Mouse (Mus musculus) forebrain, embryonic 11.5 days (tissue): ENCODE results near the gene Zmiz1. TPM values are rescaled to one million over a fixed set of nuclear protein-coding genes. Genes with fewer than 3 reads are reported as not detected.

ENCODE experiments used
- ATAC-seq: fragments of 200-750 bp; cut with Nextera tagmentation; replicated peaks from 2 replicates; pipeline ENCODE4 v1.8.0; 2017; ENCODE audit warnings: moderate TSS enrichment; ENCODE audit not compliant: low FRiP score
- DNase-seq: peaks from one replicate; pipeline ENCODE4 v3.0.0-alpha.2; 2017; ENCODE audit warnings: low spot score
- H3K27ac ChIP-seq: fragments of 300-500 bp; sonication (generic); 2 replicates; pipeline ENCODE4 v1.5.1; 2014; ENCODE audit warnings: low read depth, low read length
- H3K27me3 ChIP-seq: fragments of 300-500 bp; sonication (generic); 2 replicates; pipeline ENCODE4 v1.6.1; 2014; ENCODE audit warnings: mild to moderate bottlenecking, low read length, mixed read lengths; ENCODE audit not compliant: control insufficient read depth, insufficient read depth
- H3K36me3 ChIP-seq: fragments of 300-500 bp; sonication (generic); 2 replicates; pipeline ENCODE4 v1.6.1; 2014; ENCODE audit warnings: mild to moderate bottlenecking, low read length, moderate library complexity, mixed read lengths; ENCODE audit not compliant: control insufficient read depth, insufficient read depth
- H3K4me1 ChIP-seq: fragments of 300-500 bp; sonication (generic); replicated peaks from 2 replicates; pipeline ENCODE4 v1.6.1; 2014; ENCODE audit warnings: low read length, mixed read lengths; ENCODE audit not compliant: control insufficient read depth, insufficient read depth
- H3K4me2 ChIP-seq: fragments of 300-500 bp; sonication (generic); 2 replicates; pipeline ENCODE4 v1.6.1; 2014; ENCODE audit warnings: low read depth, mild to moderate bottlenecking, low read length, moderate library complexity, mixed read lengths; ENCODE audit not compliant: severe bottlenecking
- H3K4me3 ChIP-seq: fragments of 300-500 bp; sonication (generic); 2 replicates; pipeline ENCODE4 v1.5.1; 2014; ENCODE audit warnings: low read depth, low read length
- H3K9ac ChIP-seq: fragments of 300-500 bp; sonication (generic); 2 replicates; pipeline ENCODE4 v1.6.1; 2014; ENCODE audit warnings: low read length
- H3K9me3 ChIP-seq: fragments of 300-500 bp; sonication (generic); 2 replicates; pipeline ENCODE4 v1.6.1; 2016; ENCODE audit warnings: low read length, mixed read lengths; ENCODE audit not compliant: control insufficient read depth
- WGBS: fragments of 180-500 bp; shearing (Covaris S2); extraction: QIAGEN DNeasy Blood & Tissue Kit; methylation state at CpG from one replicate; pipeline ENCODE4 v1.1.7; 2014; 5-methylcytosine and 5-hydroxymethylcytosine counted together
- polyA plus RNA-seq: library from polyadenylated mRNA; unstranded; fragments of >200 nt; fragmentation: Nextera tagmentation; extraction: Ambion mirVana; gene quantifications from 2 replicates; pipeline ENCODE4 v1.2.1, GENCODE M21; 2014

Zmiz1 gene
- polyA plus RNA-seq, 1 experiment from 2014 or later: 71.2 TPM

DNA sequence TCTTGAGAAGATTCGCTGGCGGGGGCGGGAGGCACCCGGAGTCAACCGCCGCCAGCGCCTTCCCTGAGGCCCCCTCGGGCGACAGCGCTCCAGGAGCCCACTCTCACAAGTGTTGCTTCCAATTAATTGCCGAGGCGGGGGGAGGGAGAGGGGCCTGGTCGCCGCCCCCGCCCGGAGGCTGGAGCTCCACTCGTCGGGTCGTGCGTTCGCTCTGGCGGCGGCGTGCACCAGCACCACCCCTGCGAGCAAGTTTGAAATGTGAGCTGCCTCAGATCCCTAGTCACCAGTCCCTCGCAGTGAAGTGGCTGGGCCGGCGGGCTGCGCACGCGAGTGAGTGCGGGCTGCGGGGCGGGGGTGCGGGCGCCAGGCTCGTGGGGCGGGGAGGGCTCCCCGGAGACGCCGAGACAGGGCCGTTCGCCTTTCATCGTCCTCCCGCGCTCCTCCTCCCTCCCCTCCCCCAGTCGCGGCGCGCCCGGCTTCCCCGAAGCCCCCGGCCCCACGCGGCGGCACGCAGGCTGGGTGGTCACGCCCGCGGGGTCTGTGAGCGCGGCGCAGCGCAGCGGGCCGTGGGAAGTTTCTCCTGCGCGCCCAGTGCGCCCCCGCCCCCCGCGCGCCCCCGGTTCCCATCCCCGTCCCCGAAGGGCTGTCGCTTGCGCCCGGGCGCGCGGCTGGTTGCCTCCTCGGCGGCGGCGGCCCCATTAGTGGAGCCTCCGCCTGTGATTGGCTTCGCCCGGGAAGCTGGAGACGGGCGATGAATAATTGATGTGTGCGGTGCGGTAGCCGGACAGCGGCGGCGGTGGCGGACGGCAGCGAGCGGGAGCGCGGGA, 148.4 kb downstream of the Zmiz1 start:
- Histone ChIP-seq H3K27ac (peak overlapping the region; percentile 98), H3K9ac (peak overlapping the region; percentile 98), H3K4me1 (peaks cover 64% of the 10 kb centered on the region), H3K4me2 (peak overlapping the region; percentile 97), H3K4me3 (peak overlapping the region; percentile 83), H3K9me3 (no peaks in the 10 kb centered on the region), H3K27me3 (no peaks in the 10 kb centered on the region), H3K36me3 (no peaks in the 10 kb centered on the region)
- ATAC-seq (peak; percentile 62), DNase-seq (peak; percentile 89)
- WGBS: under 1% methylated on average over 93 of the region's 103 CpGs

DNA sequence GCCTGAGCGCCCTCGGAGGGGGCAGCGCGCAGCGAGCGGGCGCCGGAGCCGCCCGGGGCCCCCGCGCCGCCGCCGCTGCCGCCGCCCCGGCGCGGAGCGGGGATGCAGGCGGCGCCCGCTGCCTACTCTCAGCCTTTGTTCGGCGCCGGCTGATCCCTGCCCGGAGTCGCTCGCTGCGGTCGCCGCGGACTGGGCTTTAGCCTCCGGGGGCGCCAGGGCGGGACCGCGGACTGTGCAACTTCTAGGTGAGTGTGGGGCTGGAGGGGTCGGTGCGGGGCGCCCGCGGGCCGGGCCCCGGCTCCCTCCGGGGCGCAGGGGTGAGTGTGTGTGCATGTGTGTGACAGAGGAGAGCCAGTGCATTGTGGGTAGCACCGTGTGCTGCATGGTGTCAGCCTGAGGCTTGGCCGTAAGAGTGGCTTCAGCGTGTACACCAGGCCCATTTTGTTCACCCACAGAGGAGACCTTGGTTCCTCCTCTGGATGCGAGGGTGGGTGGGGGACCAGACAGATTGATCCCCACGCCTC, 149.0 kb downstream of the Zmiz1 start:
- Histone ChIP-seq H3K4me3 (peak overlapping the region; percentile 83), H3K4me1 (peaks cover 61% of the 10 kb centered on the region), H3K9ac (peak overlapping the region; percentile 98), H3K27ac (peak overlapping the region; percentile 98), H3K36me3 (no peaks in the 10 kb centered on the region), H3K4me2 (peak overlapping the region; percentile 97), H3K27me3 (no peaks in the 10 kb centered on the region), H3K9me3 (no peaks in the 10 kb centered on the region)
- WGBS: under 1% methylated on average over 37 of the region's 53 CpGs
- ATAC-seq: peak; percentile 72
- peak; percentile 80 for DNase-seq

DNA sequence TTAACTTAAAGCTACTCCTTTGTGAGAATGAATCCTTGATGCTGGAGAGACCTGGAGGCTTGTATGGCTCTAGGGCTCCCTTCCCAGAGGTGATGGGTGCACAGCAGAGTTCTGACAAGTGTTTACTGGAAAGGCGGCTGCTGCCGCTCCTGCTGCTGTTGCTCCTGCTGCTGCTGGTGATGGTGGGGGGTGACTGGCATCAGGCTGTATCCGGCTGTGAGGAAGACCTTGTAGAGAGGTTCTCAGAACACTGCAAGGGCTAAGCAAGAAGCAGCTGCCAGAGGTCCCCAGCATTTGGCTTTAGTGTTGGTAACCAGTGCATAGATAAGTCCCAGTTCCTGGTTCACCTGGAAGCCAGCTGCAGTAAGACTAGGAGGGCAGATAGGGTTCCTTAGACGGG, 149.6 kb downstream of the Zmiz1 start:
- H3K4me3 ChIP-seq: peak overlapping the region; percentile 83
- 11% methylated on average over 4 of the region's 4 CpGs for WGBS
- ATAC-seq: no peak
- peaks cover 56% of the 10 kb centered on the region for H3K4me1 ChIP-seq
- no peaks in the 10 kb centered on the region for H3K9me3 ChIP-seq
- no peak for DNase-seq
- peak overlapping the region; percentile 98 for H3K27ac ChIP-seq
- H3K27me3 ChIP-seq: no peaks in the 10 kb centered on the region
- H3K9ac ChIP-seq: peak overlapping the region; percentile 98
- H3K4me2 ChIP-seq: peak overlapping the region; percentile 97
- no peaks in the 10 kb centered on the region for H3K36me3 ChIP-seq

DNA sequence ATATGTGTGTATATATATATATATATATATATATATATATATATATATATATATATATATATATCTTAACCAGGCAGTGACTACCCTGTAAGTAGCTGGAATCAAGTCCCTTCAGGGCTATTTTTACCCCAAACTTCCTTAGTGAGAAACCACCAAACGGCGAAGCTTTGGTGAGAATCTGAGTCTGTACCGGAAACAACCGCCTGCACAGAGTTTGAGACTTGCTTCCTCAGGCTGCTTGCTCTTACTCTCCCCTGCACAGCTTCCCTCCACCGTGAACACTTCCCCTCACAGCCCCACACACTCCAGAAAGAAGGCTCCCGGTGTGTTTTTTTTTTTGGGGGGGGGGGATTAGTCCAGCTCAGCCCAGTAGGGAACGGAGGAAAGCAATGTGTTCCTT, 150.4 kb downstream of the Zmiz1 start:
- Histone ChIP-seq H3K4me3 (peak overlapping the region; percentile 8; the same call in 1 of the 2 replicates), H3K4me2 (peak overlapping the region; percentile 24; the same call in 1 of the 2 replicates)
- no peak for DNase-seq

DNA sequence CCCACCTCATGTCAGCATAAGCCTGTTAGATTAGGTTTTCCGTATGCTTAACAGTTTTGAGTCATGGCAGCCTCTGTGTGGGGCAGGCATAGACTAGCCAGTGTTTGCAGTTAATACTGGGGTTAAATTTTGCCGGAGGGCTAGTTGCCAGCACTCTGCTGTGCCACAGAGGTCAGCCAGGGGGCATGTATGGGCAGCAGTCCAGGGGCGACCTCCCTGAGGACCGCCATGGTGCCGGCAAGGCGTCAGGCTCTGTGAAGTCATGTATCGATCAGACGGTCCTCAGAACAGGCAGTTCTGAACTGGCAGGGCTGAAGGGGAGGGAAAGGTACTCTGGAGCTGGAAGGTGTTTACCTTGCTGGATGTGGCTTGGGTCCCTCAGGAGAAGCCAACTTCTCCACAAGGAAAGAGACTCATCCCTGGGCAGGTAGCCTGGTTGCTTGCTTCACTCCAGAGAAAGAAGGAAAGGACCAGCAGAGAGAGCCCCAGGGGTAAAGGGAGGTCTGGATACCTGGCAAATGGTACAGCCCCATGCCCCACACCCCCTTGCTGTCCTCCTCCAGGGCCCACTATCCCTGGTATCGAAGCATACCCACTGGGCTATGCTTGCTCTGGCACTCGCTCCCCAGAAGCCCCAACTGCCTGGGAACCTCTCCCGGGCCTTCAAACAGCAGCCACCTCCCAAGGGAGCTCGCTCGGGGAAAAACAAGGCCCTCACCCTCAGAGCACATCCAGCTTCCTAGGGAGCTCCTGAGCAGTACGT, 151.6 kb downstream of the Zmiz1 start:
- H3K9ac ChIP-seq: peak overlapping the region; percentile 16; the same call in 1 of the 2 replicates
- H3K4me1 ChIP-seq: peaks cover 39% of the 10 kb centered on the region
- no peak overlapping the region for H3K27ac ChIP-seq
- ATAC-seq (no peak), DNase-seq (no peak)
- no peak overlapping the region for H3K4me3 ChIP-seq
- no peaks in the 10 kb centered on the region for H3K27me3 ChIP-seq
- WGBS: 72% methylated on average over 14 of the region's 14 CpGs
- H3K9me3 ChIP-seq: no peaks in the 10 kb centered on the region
- H3K4me2 ChIP-seq: no peak overlapping the region
- H3K36me3 ChIP-seq: no peaks in the 10 kb centered on the region

More for the DNA sequence above, 150.4 kb downstream of the Zmiz1 start:
- Histone ChIP-seq H3K9ac (no peak overlapping the region), H3K27ac (no peak overlapping the region), H3K27me3 (no peaks in the 10 kb centered on the region), H3K9me3 (no peaks in the 10 kb centered on the region), H3K36me3 (no peaks in the 10 kb centered on the region), H3K4me1 (peaks cover 49% of the 10 kb centered on the region)
- WGBS: 78% methylated on average over 7 of the region's 7 CpGs
- no peak for ATAC-seq

DNA sequence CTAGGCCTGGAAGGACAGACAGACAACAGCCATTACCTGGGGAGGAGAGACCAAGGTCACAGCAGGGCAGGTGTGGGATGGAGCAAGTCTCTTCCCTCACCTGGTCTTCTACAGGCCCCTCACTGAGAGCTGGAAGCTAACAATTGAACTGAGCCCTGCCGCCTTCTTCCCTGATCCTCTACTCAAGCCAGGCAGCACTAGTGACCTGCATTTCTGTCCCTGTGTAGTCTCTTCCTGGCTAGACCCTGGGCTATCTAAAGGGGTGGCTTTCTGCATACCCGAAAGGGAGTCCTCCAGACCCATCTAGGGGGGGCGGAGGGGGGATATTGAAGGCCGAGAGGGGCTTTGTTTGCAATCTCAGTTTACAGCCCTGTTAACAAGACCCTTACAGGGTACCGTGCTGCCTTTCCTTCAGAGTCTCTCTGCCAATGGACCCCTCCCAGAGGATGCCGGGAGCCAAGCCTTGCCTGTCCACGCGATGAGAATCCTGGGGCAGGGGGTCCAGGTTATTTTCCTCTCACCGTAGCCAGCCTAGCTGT, 152.2 kb downstream of the Zmiz1 start:
- no peak overlapping the region; the same call in 1 of the 2 replicates for H3K9ac ChIP-seq
- no peaks in the 10 kb centered on the region for H3K27me3 ChIP-seq
- peaks cover 34% of the 10 kb centered on the region for H3K4me1 ChIP-seq
- H3K4me3 ChIP-seq: no peak overlapping the region
- H3K9me3 ChIP-seq: no peaks in the 10 kb centered on the region
- H3K4me2 ChIP-seq: no peak overlapping the region
- DNase-seq (no peak), ATAC-seq (no peak)
- 52% methylated on average over 9 of the region's 9 CpGs for WGBS
- no peaks in the 10 kb centered on the region for H3K36me3 ChIP-seq
- H3K27ac ChIP-seq: no peak overlapping the region

DNA sequence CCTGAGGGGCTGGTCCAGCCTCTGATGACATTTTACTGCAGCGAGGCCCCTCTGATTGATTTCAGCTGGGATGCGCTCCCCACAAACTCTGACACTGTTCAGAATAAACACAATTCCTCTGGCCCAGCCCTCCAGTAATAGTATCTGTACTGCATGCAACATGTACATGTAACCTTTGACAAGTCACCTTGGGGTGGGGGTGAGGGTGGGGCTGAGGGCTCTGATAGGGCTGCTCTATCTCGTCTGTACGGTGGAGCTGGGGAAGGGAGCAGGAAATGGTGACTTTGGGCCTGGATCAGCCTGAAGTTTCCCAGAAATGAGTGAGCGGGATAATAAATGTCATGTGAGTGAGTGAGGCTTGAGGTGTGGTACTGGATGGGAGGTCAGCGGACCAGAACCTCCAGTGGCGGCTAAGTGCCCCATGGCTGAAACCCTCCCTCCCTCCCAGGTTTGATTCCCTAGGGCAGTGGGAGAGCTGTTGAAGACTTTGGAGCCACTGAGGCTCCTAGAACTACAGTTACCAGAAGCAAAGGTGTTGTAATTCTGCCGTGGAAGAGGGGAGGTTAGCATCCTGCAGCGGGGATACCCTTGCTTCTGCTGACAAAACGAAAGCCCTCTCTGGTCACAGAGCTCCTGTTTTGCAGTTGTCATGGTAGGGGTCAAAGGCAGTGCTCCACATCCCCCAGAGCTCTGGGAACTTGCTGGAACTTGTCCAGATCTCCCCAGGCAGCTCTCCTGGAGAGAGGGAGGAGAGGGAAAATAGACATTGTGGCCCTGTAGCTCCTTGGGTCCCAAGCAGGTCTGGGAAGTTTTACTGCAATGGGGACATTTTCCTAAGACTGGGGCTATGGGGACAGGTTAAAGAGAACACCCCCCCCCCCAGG, 153.1 kb downstream of the Zmiz1 start:
- Histone ChIP-seq H3K9ac (no peak overlapping the region), H3K4me2 (no peak overlapping the region), H3K36me3 (no peaks in the 10 kb centered on the region), H3K9me3 (no peaks in the 10 kb centered on the region), H3K27ac (no peak overlapping the region), H3K27me3 (no peaks in the 10 kb centered on the region), H3K4me3 (no peak overlapping the region), H3K4me1 (peaks cover 27% of the 10 kb centered on the region)
- 80% methylated on average over 10 of the region's 10 CpGs for WGBS
- DNase-seq (no peak), ATAC-seq (no peak)
